Comparison of ENCODE assay signal across 23 mouse cellular contexts in genomic region chr2:165205486-165205885, GRCm38 (mm10). TPM values are rescaled to one million over a fixed set of nuclear protein-coding genes. Genes with fewer than 3 reads are reported as not detected.
DNase-seq lines count a peak whose midpoint lies in the region; ATAC-seq lines count a peak whose summit lies in the region.
"Had no signal": no experiment of that assay in that cellular context is flagged by ENCODE, and none has a peak within 500 bp of the region (broad histone marks: within the 10 kb centered on the region; RNA-seq: fewer than 3 reads in every experiment).

No protein-coding gene starts in this region.

- H3K4me1 ChIP-seq in forebrain, embryonic 12.5 days: peaks cover 46% of the 10 kb centered on the region
- peaks cover 19% of the 10 kb centered on the region for H3K4me1 ChIP-seq in forebrain, embryonic 11.5 days (replicated peaks; ENCODE audit: control insufficient read depth, insufficient read depth, low read length)
- H3K4me1 ChIP-seq in hindbrain, embryonic 12.5 days: peaks cover 41% of the 10 kb centered on the region
- peaks cover 19% of the 10 kb centered on the region for H3K4me1 ChIP-seq in hindbrain, embryonic 16.5 days (ENCODE audit: control insufficient read depth, insufficient read depth, low read depth, low read length)
- H3K4me1 ChIP-seq in hindbrain, embryonic 14.5 days (replicated peaks; ENCODE audit: control insufficient read depth, insufficient read depth, low read length): peaks cover 30% of the 10 kb centered on the region

- 76% methylated on average over 6 of the region's 6 CpGs for WGBS in forebrain, embryonic 12.5 days
- WGBS in forebrain, embryonic 11.5 days: 77% methylated on average over 6 of the region's 6 CpGs
- 63% methylated on average over 6 of the region's 6 CpGs for WGBS in hindbrain, embryonic 12.5 days
- 68% methylated on average over 6 of the region's 6 CpGs for WGBS in hindbrain, embryonic 16.5 days
- 66% methylated on average over 6 of the region's 6 CpGs for WGBS in hindbrain, embryonic 14.5 days

- H3K9ac ChIP-seq in forebrain, embryonic 12.5 days: no peak overlapping the region
- no peak overlapping the region for H3K9ac ChIP-seq in forebrain, embryonic 11.5 days (ENCODE audit: low read length)
- H3K9ac ChIP-seq in hindbrain, embryonic 12.5 days: no peak overlapping the region
- no peak overlapping the region for H3K9ac ChIP-seq in hindbrain, embryonic 16.5 days (ENCODE audit: low read depth, low read length)
- 0 out of 2 replicates have a peak overlapping the region, but pooled peaks have one; percentile 2 for H3K9ac ChIP-seq in hindbrain, embryonic 14.5 days
- H3K9ac ChIP-seq: embryonic facial prominence, embryonic 12.5 days; forebrain, embryonic 15.5 days; forebrain, postnatal 0 days had no signal

- no peaks in the 10 kb centered on the region for H3K9me3 ChIP-seq in forebrain, embryonic 12.5 days
- H3K9me3 ChIP-seq in forebrain, embryonic 11.5 days (ENCODE audit: control insufficient read depth, low read length): no peaks in the 10 kb centered on the region
- H3K9me3 ChIP-seq in hindbrain, embryonic 12.5 days (replicated peaks): no peaks in the 10 kb centered on the region
- H3K9me3 ChIP-seq in hindbrain, embryonic 16.5 days (ENCODE audit: control insufficient read depth, low read length): no peaks in the 10 kb centered on the region
- no peaks in the 10 kb centered on the region for H3K9me3 ChIP-seq in hindbrain, embryonic 14.5 days (ENCODE audit: control insufficient read depth, low read length)
- H3K9me3 ChIP-seq: embryonic facial prominence, embryonic 10.5 days; embryonic facial prominence, embryonic 12.5 days; forebrain, embryonic 15.5 days had no signal

- peaks cover 14% of the 10 kb centered on the region for H3K27me3 ChIP-seq in forebrain, embryonic 12.5 days
- no peaks in the 10 kb centered on the region for H3K27me3 ChIP-seq in forebrain, embryonic 11.5 days (ENCODE audit: control insufficient read depth, insufficient read depth, low read length)
- peaks cover 18% of the 10 kb centered on the region for H3K27me3 ChIP-seq in hindbrain, embryonic 12.5 days
- peaks cover 2% of the 10 kb centered on the region; the same call in 1 of the 2 replicates for H3K27me3 ChIP-seq in hindbrain, embryonic 16.5 days (replicated peaks; ENCODE audit: control insufficient read depth, insufficient read depth, low read length)
- no peaks in the 10 kb centered on the region for H3K27me3 ChIP-seq in hindbrain, embryonic 14.5 days (ENCODE audit: control insufficient read depth, insufficient read depth, low read length)
- H3K27me3 ChIP-seq: forebrain, embryonic 15.5 days had no signal

- ATAC-seq in forebrain, embryonic 12.5 days (ENCODE audit: low FRiP score): no peak
- ATAC-seq in forebrain, embryonic 11.5 days (replicated peaks; ENCODE audit: low FRiP score): no peak
- no peak for ATAC-seq in hindbrain, embryonic 12.5 days (ENCODE audit: low FRiP score)
- ATAC-seq in hindbrain, embryonic 16.5 days: no peak
- no peak for ATAC-seq in hindbrain, embryonic 14.5 days (ENCODE audit: low FRiP score)
- ATAC-seq: activated CD4-positive, CD25-positive, alpha-beta regulatory T cell, adult 4 months; CD4-positive, CD25-positive, alpha-beta regulatory T cell, adult 4 months; forebrain, postnatal 0 days; Patski had no signal

- no peaks in the 10 kb centered on the region for H3K36me3 ChIP-seq in forebrain, embryonic 12.5 days (replicated peaks)
- H3K36me3 ChIP-seq in forebrain, embryonic 11.5 days (ENCODE audit: control insufficient read depth, insufficient read depth, low read length): no peaks in the 10 kb centered on the region
- H3K36me3 ChIP-seq in hindbrain, embryonic 12.5 days: no peaks in the 10 kb centered on the region
- H3K36me3 ChIP-seq in hindbrain, embryonic 16.5 days (ENCODE audit: control insufficient read depth, insufficient read depth, low read length): no peaks in the 10 kb centered on the region
- no peaks in the 10 kb centered on the region for H3K36me3 ChIP-seq in hindbrain, embryonic 14.5 days (replicated peaks; ENCODE audit: control insufficient read depth, insufficient read depth)
- H3K36me3 ChIP-seq: embryonic facial prominence, embryonic 10.5 days; embryonic facial prominence, embryonic 12.5 days; forebrain, embryonic 15.5 days; G1E had no signal

- H3K4me3 ChIP-seq in forebrain, embryonic 12.5 days (replicated peaks): no peak overlapping the region
- no peak overlapping the region for H3K4me3 ChIP-seq in forebrain, embryonic 11.5 days (ENCODE audit: low read depth, low read length)
- H3K4me3 ChIP-seq in hindbrain, embryonic 12.5 days: no peak overlapping the region
- no peak overlapping the region for H3K4me3 ChIP-seq in hindbrain, embryonic 16.5 days (ENCODE audit: low read length)
- no peak overlapping the region for H3K4me3 ChIP-seq in hindbrain, embryonic 14.5 days (replicated peaks; ENCODE audit: low read length)
- H3K4me3 ChIP-seq: embryonic facial prominence, embryonic 10.5 days; embryonic facial prominence, embryonic 12.5 days; forebrain, embryonic 15.5 days had no signal

- DNase-seq in cerebellum, postnatal 14 days: peak; percentile 42 to 60
- DNase-seq in cerebellum, postnatal 36 days: no peak
- no peak for DNase-seq in forebrain, embryonic 11.5 days (ENCODE audit: low spot score)
- DNase-seq in hindbrain, embryonic 14.5 days (ENCODE audit: low spot score): no peak
- no peak for DNase-seq in heart, adult 8-10 months (ENCODE audit: low spot score)
- DNase-seq: adrenal gland, adult 8-10 months; adrenal gland, postnatal 14 days; adrenal gland, postnatal 36 days; B cell, adult 2 months; cerebellum, adult 11-12 months; cerebellum, adult 2 months; cerebellum, adult 9-10 months; forebrain, postnatal 0 days had no signal

- H3K4me2 ChIP-seq in forebrain, embryonic 12.5 days: no peak overlapping the region
- no peak overlapping the region for H3K4me2 ChIP-seq in forebrain, embryonic 11.5 days (ENCODE audit: low read depth, low read length, severe bottlenecking)
- no peak overlapping the region for H3K4me2 ChIP-seq in hindbrain, embryonic 12.5 days (replicated peaks)
- H3K4me2 ChIP-seq in hindbrain, embryonic 16.5 days (ENCODE audit: low read length): no peak overlapping the region
- H3K4me2 ChIP-seq in hindbrain, embryonic 14.5 days (replicated peaks): no peak overlapping the region
- H3K4me2 ChIP-seq: embryonic facial prominence, embryonic 12.5 days; forebrain, embryonic 15.5 days had no signal

- peak overlapping the region; percentile 47; the same call in 1 of the 2 replicates for H3K27ac ChIP-seq in forebrain, embryonic 12.5 days
- no peak overlapping the region for H3K27ac ChIP-seq in forebrain, embryonic 11.5 days (ENCODE audit: low read depth, low read length)
- H3K27ac ChIP-seq in hindbrain, embryonic 12.5 days: 0 out of 2 replicates have a peak overlapping the region, but pooled peaks have one; percentile 44
- H3K27ac ChIP-seq in hindbrain, embryonic 16.5 days (ENCODE audit: low read depth, low read length): no peak overlapping the region
- H3K27ac ChIP-seq in hindbrain, embryonic 14.5 days: peak overlapping the region; percentile 21; the same call in 1 of the 2 replicates
- H3K27ac ChIP-seq: embryonic facial prominence, embryonic 12.5 days; forebrain, embryonic 15.5 days had no signal

RNA-seq across cellular contexts. Expression of gene Cdh22, which starts 29.2 kb away (rescaled TPM):
- 10.6 and 11.4 TPM in 2 replicates for polyA plus RNA-seq in forebrain, embryonic 12.5 days (2016; fragmentation: Nextera tagmentation; extraction: Ambion mirVana)
- 6.2 and 6.3 TPM in 2 replicates for polyA plus RNA-seq in forebrain, embryonic 11.5 days (2014; fragmentation: Nextera tagmentation; extraction: Ambion mirVana)
- 12.3 and 13.5 TPM in 2 replicates for polyA plus RNA-seq in hindbrain, embryonic 12.5 days (2016; fragmentation: Nextera tagmentation; extraction: Ambion mirVana)
- polyA plus RNA-seq in hindbrain, embryonic 16.5 days (2015; fragmentation: Nextera tagmentation; extraction: Ambion mirVana): 11.0 and 13.1 TPM in 2 replicates
- polyA plus RNA-seq in hindbrain, embryonic 14.5 days (2014; fragmentation: Nextera tagmentation; extraction: Ambion mirVana): 12.4 and 15.4 TPM in 2 replicates
- total RNA-seq in heart, adult 8-10 months (2022): 1 to 10 TPM in 2 of 4 experiments, under 1 TPM in 2; 0.75 to 2.2 (median 0.99) TPM
- polyA plus RNA-seq: activated CD4-positive, CD25-positive, alpha-beta regulatory T cell, adult 4 months; CD4-positive, CD25-positive, alpha-beta regulatory T cell, adult 4 months; G1E; Patski had no signal

Comparison
In these comparisons a context has a peak if more than half of its experiments do, and no peak if none do; other contexts are left out.
1. DNase-seq: peak in cerebellum, postnatal 14 days (2 of 2); none in cerebellum, postnatal 36 days (0 of 2), forebrain, embryonic 11.5 days (single experiment), hindbrain, embryonic 14.5 days (single experiment) and heart, adult 8-10 months (single experiment).
2. H3K27ac ChIP-seq: peak in forebrain, embryonic 12.5 days (single experiment), hindbrain, embryonic 12.5 days (single experiment) and hindbrain, embryonic 14.5 days (single experiment); none in forebrain, embryonic 11.5 days (single experiment) and hindbrain, embryonic 16.5 days (single experiment).